Mouse (Mus musculus) kidney, postnatal 36 days (tissue): ENCODE results near the gene Dffa.
A peak's percentile ranks its signal among the peaks of the same experiment; 100 is the strongest.
"Not testable (repeated sequence)": the region's sequence is repeated elsewhere in the genome, so short reads cannot be mapped to it uniquely, and the experiment has no call there.

Experiments
- DNase-seq, 2 experiments: peaks; one replicate each; pipeline ENCODE4 v3.0.0; 2021 to 2022; ENCODE audit warnings: mixed read lengths in 2 of 2

Gene Dffa

GRCm38 (mm10) chr4:149099369-149100017 is 4.5 kb upstream of the Dffa start, which contains the start of gene Pex14:
Gene Pex14 (minus strand): TSS chr4:149099876.
- peak; percentile 95 to 96 for DNase-seq

- not testable (repeated sequence) for DNase-seq
These were observed 3.5 kb upstream of the Dffa start for GRCm38 (mm10) chr4:149100449-149100848.

- no peak for DNase-seq
These were observed 2.5 kb upstream of the Dffa start for GRCm38 (mm10) chr4:149101456-149101855.

- DNase-seq, result not testable (repeated sequence)
These were observed 16.1 kb downstream of the Dffa start for GRCm38 (mm10) chr4:149119978-149120562.

GRCm38 (mm10) chr4:149123432-149123831 is 19.5 kb downstream of the Dffa start:
- DNase-seq, result no peak

- DNase-seq, result no peak
These were observed 21.6 kb downstream of the Dffa start for GRCm38 (mm10) chr4:149125341-149126114.

GRCm38 (mm10) chr4:149126115-149126509 is 22.2 kb downstream of the Dffa start:
- DNase-seq, result no peak

- DNase-seq, result no peak
These were observed 22.7 kb downstream of the Dffa start, which contains the start of gene Cort for GRCm38 (mm10) chr4:149126663-149127062. Gene Cort (minus strand): TSS chr4:149126763.

- no peak for DNase-seq
These were observed 24.5 kb downstream of the Dffa start for GRCm38 (mm10) chr4:149128467-149128866.

- DNase-seq, result no peak
These were observed 27.2 kb downstream of the Dffa start for GRCm38 (mm10) chr4:149131021-149131752.

GRCm38 (mm10) chr4:149131789-149132565 is 28.0 kb downstream of the Dffa start:
- DNase-seq, result peak in 1 of 2 experiments; percentile 35

GRCm38 (mm10) chr4:149133395-149133794 is 29.4 kb downstream of the Dffa start:
- no peak for DNase-seq

- no peak for DNase-seq
These were observed 32.3 kb downstream of the Dffa start for GRCm38 (mm10) chr4:149136116-149136850.

- peak; percentile 92 to 97 for DNase-seq
These were observed 33.2 kb downstream of the Dffa start, which contains the start of gene Cenps for GRCm38 (mm10) chr4:149136982-149137770. Gene Cenps (minus strand): TSS chr4:149137629.

GRCm38 (mm10) chr4:149138515-149138914 is 34.6 kb downstream of the Dffa start:
- DNase-seq, result no peak

GRCm38 (mm10) chr4:149143594-149143993 is 39.6 kb downstream of the Dffa start:
- DNase-seq, result peak; percentile 24 to 40

- DNase-seq, result peak; percentile 80 to 85
These were observed 40.5 kb downstream of the Dffa start for GRCm38 (mm10) chr4:149144459-149144858.

- no peak for DNase-seq
These were observed 41.2 kb downstream of the Dffa start for GRCm38 (mm10) chr4:149145151-149145550.

- no peak for DNase-seq
These were observed 43.6 kb downstream of the Dffa start for GRCm38 (mm10) chr4:149147528-149147927.

- DNase-seq, result no peak
These were observed 44.1 kb downstream of the Dffa start for GRCm38 (mm10) chr4:149148084-149148483.
